Mouse (Mus musculus): ENCODE data around the gene Dab1.

Gene Dab1

GRCm38 (mm10) chr4:103700392-103700791, 81.2 kb downstream of the Dab1 start:
- no peak for DNase-seq (ENCODE audit: low read depth, low spot score)

- no peak for DNase-seq (ENCODE audit: low read depth, low spot score)
Observed at GRCm38 (mm10) chr4:103702137-103702536, 83.0 kb downstream of the Dab1 start.

GRCm38 (mm10) chr4:103704477-103704876, 85.3 kb downstream of the Dab1 start:
- no peak for DNase-seq (ENCODE audit: low read depth, low spot score)

GRCm38 (mm10) chr4:103706501-103706900, 87.3 kb downstream of the Dab1 start:
- no peak for DNase-seq (ENCODE audit: low read depth, low spot score)

GRCm38 (mm10) chr4:103707140-103707539, 88.0 kb downstream of the Dab1 start:
- DNase-seq (ENCODE audit: low read depth, low spot score) = no peak

GRCm38 (mm10) chr4:103711353-103711752, 92.2 kb downstream of the Dab1 start:
- DNase-seq (ENCODE audit: low read depth, low spot score) = no peak

- no peak for DNase-seq (ENCODE audit: low read depth, low spot score)
Observed at GRCm38 (mm10) chr4:103713921-103714320, 94.8 kb downstream of the Dab1 start.

GRCm38 (mm10) chr4:103714991-103715390, 95.8 kb downstream of the Dab1 start:
- no peak for DNase-seq (ENCODE audit: low read depth, low spot score)

GRCm38 (mm10) chr4:103715568-103715967, 96.4 kb downstream of the Dab1 start:
- no peak for DNase-seq (ENCODE audit: low read depth, low spot score)

- DNase-seq (ENCODE audit: low read depth, low spot score) = no peak
Observed at GRCm38 (mm10) chr4:103722738-103723137, 103.6 kb downstream of the Dab1 start.

GRCm38 (mm10) chr4:103726486-103726885, 107.3 kb downstream of the Dab1 start:
- no peak for DNase-seq (ENCODE audit: low read depth, low spot score)

- no peak for DNase-seq (ENCODE audit: low read depth, low spot score)
Observed at GRCm38 (mm10) chr4:103737185-103737584, 118.0 kb downstream of the Dab1 start.

GRCm38 (mm10) chr4:103751249-103751855, 132.2 kb downstream of the Dab1 start:
- DNase-seq (ENCODE audit: low read depth, low spot score) = no peak

- DNase-seq (ENCODE audit: low read depth, low spot score) = no peak
Observed at GRCm38 (mm10) chr4:103754561-103754960, 135.4 kb downstream of the Dab1 start.

GRCm38 (mm10) chr4:103757241-103757640, 138.1 kb downstream of the Dab1 start:
- DNase-seq (ENCODE audit: low read depth, low spot score) = no peak

- no peak for DNase-seq (ENCODE audit: low read depth, low spot score)
Observed at GRCm38 (mm10) chr4:103762416-103762815, 143.3 kb downstream of the Dab1 start.

- no peak for DNase-seq (ENCODE audit: low read depth, low spot score)
Observed at GRCm38 (mm10) chr4:103775712-103776111, 156.6 kb downstream of the Dab1 start.

- DNase-seq (ENCODE audit: low read depth, low spot score) = no peak
Observed at GRCm38 (mm10) chr4:103781398-103781797, 162.2 kb downstream of the Dab1 start.

- DNase-seq (ENCODE audit: low read depth, low spot score) = no peak
Observed at GRCm38 (mm10) chr4:103783561-103784247, 164.5 kb downstream of the Dab1 start.

GRCm38 (mm10) chr4:103793589-103794312, 174.6 kb downstream of the Dab1 start:
- no peak for DNase-seq (ENCODE audit: low read depth, low spot score)

- no peak for DNase-seq (ENCODE audit: low read depth, low spot score)
Observed at GRCm38 (mm10) chr4:103796416-103796815, 177.3 kb downstream of the Dab1 start.

- DNase-seq (ENCODE audit: low read depth, low spot score) = no peak
Observed at GRCm38 (mm10) chr4:103802439-103802838, 183.3 kb downstream of the Dab1 start.

GRCm38 (mm10) chr4:103804461-103804860, 185.3 kb downstream of the Dab1 start:
- no peak for DNase-seq (ENCODE audit: low read depth, low spot score)
